Mouse (Mus musculus) thymus, adult 18-20 months (tissue): ENCODE measurements around the gene Dhx58.

Experiments
- DNase-seq, 2 experiments: peaks; one replicate each; pipeline ENCODE4 v3.0.0; 2022; ENCODE audit warnings: mixed read lengths in 2 of 2

Gene Dhx58

DNA sequence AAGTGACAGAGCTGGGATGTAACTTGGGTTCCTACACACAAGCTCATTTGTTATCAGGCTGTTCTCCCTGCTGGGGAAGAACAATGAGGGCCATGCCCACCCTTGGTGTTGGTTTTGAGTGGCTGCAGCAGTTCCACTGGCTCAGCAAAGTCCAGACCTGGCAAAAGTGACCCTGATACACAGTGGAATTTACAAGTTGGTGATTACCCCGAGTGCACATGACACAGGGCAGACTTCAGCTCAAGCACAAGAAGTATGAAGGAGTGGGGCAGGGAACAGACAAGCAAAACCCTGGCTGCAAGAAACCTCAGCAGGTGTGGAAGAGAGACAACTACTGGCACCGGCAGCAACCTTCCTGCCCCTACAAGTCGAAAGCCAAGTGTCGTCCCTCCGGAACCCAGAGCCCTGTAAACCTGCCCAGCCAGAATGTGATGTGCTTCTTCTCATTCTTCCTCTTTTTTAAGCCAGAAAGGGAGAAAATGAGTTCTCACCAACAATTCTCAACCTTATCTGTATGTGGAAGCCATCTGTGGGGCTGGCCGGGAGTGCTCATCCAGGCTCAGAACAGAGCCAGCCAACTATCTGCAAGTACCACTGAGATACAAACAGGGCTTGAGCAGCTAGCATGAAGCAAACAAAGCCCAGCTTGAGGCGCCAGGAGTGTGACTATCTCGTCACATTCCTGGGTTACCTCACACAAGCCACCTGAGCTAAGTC is 17.9 kb upstream of the Dhx58 start:
- DNase-seq: no peak

DNA sequence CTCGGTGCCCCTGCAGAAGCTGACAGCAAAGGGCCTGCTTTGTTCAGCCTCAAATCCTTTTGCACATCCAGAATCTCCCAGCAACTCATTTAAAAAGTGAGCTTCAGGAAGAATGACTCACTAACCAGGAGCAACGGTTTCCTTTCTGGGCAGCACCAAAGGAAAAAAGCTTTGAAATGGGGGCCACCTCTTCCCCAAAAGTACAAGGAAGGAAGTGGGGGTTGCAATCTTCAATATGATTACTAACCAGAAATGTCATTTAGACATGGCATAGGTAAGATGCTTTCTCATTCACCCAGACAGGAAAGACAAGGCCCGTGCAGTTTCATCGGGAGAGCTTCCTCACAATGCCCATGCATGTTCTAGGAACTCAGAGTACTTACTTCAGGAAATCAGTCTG is 17.2 kb upstream of the Dhx58 start:
- DNase-seq: no peak

DNA sequence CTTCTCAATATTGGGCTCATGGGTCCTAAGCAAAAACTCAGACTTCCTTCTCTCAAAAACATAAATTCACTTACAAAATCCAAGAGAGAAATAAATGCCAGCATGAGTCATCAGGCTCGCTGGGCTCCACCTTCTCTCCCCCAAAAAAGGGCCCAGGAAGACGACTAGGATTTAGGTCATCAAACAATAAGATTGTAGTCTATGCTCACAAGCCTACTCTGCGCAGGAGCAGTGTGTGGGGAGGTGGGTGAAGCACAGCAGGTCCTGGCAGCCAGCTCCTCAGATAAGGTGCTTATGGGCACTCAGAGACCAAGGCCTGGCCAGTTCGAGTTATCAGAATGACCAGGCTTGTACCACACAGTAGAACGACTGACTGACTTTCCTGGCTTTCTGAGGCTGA is 16.3 kb upstream of the Dhx58 start:
- no peak for DNase-seq

DNA sequence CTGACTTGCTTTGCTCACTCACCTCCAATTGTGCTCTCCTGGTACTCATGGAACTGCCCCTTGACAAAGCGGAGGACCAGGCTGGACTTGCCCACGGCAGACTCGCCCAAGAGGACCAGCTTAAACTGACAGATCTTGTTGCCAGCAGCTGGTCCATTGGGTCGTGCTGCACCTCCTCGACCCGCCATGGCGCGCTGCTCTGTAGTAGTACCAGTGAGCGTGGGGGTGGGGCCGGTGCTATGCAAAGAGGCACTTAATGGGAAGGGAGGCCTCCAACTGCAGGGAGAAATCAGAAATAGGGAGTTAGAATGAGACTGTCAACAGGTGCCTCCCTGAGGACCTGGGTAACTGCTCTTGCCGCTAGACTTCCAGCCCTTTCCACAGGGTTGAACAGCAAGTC is 15.8 kb upstream of the Dhx58 start:
- DNase-seq: no peak

DNA sequence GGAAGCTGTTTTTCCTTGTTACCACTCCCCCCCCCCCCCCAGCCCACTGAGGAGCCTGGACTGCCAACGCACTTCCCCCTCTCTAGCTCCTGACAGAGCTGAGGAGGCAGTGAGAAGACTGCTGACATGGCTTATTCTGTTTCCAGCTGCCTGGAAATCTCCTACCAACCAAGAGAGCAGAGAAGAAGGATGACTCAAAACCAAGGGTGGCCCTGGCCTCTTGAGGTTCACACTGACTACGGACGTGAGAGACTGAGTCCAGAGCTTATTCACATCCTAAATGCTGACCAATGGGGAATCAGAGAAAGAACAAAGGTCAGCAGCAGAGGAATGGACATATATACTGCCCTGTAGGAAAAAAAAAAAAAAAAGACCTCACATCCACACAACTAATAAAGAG is 15.2 kb upstream of the Dhx58 start:
- DNase-seq: no peak

DNA sequence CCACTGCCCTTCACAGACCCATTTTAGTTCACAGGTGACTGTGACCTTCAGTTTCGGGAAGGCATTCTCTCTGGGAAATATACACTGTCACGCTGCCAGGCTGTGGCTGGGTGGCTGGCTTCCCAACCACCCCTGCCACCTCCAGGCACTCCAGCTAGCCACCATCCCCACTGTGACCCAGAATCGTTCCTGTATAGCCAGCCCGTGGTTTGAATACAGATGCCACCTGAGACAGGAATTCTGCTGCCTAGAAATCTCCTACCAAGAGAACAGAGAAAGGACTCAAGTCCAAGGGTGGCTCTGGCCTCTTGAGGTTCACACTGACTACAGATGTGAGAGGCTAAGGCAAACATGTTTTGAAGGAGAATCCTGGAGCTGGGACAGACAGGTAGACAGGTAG is 14.8 kb upstream of the Dhx58 start:
- DNase-seq: no peak

DNA sequence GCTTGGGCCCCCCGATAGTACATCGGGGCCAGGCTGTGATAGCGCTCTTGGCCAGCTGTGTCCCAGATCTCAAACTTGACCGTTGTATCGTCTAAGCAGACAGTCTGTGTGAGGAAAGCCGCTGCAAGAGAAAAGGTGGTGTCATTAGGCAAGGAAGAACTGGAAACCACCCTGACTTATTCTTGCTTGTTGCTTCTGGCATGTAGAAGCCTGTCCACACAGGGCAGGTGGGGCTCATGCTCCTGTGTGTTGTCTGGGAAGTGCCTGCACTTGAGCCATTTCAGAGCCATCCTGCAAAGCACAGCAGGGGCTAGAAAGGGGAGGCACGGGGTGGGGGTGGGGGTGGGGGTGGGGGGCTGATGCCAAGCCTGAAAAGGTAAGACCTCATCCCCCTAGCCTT is 14.4 kb upstream of the Dhx58 start:
- no peak for DNase-seq

DNA sequence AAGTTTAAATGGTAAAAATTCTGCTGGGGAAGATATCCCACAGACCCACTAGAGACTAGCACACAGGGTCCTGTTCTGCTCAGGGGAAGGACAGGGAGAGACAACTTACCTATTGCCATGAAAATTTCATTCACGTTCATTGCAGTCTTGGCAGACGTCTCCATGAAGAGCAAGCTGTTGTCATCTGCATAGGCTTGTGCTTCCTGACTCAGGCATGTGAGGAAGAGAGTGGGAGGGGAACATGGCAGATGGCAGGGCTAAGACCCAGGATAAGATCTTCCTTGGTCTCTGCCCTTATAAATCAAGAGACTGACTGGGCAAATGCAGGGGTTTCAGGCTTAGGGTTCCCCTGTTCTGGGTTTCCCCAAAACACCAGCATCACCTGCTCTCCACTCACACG is 12.6 kb upstream of the Dhx58 start:
- no peak for DNase-seq

DNA sequence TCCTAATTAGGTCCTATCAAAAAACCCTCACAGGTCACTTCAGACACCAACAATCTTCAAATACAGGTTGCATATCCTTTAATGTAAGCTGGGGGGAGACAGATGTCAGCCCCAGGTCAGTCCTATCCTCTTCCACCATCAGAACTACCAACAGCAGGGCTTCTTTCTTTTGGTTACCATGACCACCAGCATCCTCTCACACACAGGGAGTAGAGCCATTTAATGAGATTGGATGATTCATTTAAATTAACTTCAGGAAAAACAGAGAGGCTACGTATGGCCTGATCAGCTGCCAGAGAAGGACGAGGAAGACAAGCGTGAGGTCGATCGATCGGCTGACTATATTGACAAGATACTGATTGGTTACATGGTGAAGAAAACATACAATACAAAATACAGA is 10.9 kb upstream of the Dhx58 start:
- DNase-seq: no peak

DNA sequence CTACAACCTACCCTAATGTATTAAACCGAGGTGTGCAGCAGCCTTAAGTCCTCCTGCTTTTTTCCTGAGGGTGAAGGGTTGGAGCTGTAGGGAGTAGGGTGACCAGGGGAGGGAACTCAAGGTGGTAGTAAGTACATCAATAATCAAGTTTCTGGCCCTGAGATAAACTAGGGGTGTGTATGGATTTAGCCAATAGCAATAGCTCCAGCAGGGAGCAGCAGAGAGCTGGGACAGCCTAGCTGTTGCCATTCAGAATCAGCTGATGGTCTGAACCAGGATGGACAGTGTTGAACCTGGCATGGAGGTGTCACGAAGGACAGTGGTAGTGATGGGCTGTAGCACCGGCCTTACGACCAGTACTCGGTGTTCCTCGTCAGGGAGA is 10.5 kb upstream of the Dhx58 start:
- DNase-seq: peak; percentile 42 to 62

DNA sequence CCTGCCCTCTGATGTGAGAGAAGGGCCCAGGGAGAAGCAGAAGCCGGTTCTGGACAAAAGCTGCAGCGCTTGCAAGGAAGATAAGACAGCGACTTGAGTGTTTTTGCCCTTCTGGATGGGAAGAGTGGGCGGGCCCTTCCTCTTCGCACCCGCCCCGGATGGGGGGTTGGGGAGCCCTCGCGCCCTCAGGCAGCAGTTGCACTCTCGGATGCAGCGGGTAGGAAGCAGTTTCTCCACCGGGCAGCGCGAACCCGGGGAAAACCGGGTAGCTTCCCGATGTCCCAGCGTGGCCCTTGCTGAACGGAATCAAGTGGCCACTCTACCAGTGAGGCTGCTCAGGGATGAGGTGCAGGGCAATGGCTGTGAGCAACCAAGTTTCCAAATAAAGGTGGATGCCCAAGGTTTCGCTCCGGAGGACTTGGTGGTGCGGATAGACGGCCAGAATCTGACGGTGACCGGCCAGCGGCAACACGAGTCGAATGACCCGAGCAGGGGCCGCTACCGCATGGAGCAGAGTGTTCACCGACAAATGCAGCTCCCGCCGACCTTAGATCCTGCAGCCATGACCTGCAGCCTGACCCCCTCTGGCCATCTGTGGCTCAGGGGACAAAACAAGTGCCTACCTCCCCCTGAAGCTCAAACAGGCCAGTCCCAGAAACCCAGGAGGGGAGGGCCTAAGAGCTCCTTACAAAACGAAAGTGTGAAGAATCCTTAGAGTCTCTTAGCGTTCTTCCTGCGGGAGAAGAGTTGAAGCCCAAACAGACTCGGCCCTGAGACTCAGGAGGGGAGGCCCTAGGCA is 9.9 kb upstream of the Dhx58 start, which contains the start of gene Hspb9:
Gene Hspb9 (plus strand): TSS at position 116 of the 799 bp plus-strand sequence.
- peak; percentile 78 to 84 for DNase-seq

DNA sequence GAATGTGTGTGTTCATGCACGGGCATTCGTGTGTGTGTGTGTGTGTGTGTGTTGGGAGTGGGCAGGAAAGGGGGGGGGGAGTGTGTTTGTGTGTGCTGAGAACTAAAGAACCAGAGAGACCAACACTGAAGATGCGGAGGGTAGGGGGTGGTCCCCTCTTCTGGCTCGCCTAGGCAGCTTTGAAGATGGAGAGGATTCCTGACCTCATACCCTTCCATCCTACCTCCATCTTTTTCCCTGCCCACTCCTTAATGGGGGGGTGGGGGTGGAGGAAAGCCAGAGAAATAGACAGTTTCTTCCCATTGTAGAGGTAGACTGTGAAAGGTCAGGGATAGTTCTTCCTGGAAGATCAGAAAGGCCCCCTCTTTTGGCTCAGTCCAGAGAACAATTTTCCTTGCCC is 9.1 kb upstream of the Dhx58 start:
- no peak for DNase-seq

DNA sequence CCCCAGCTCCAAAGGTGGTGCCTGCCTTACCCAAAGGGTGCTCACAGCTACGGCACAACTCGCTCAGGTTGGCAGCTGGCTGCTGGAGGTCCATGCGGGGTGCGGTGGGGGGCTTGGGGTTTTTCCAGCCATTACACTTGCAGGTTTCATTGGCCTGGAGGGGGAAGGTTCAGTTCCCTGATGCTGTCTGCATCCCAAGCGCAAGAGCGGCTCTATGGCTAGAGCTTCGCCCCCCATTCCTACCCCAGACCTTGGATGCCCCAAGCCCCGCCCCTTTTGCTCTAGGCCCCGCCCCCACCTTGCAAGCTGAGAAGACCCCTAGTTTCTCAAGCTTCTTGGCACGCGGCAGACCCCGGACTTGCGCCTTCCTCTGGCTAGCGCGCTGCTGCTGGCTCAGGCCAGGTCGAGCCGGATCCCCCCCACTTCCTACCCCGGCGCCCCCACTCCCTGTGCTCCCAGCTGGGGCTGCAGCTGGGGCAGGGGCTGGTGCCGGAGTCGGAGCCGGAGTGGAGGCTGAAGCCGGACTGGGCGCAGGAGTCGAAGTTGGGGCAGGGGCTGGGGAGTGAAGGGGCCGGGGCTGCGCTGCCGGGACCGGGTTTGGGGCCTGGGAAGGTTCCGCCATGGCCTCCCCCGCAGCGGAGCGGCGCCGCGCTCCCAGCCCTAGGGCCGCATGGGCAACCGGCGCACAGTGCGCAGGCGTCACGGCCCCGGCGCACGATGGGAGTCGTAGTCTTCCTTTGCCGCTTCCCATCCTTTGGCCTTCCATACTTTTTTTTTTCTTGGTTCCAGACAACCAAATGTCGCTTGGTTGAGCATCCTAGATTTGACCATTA is 7.9 kb upstream of the Dhx58 start, which contains the start of gene Kat2a:
Gene Kat2a (minus strand): TSS at position 683 of the 833 bp plus-strand sequence.
- peak; percentile 62 to 64 for DNase-seq

DNA sequence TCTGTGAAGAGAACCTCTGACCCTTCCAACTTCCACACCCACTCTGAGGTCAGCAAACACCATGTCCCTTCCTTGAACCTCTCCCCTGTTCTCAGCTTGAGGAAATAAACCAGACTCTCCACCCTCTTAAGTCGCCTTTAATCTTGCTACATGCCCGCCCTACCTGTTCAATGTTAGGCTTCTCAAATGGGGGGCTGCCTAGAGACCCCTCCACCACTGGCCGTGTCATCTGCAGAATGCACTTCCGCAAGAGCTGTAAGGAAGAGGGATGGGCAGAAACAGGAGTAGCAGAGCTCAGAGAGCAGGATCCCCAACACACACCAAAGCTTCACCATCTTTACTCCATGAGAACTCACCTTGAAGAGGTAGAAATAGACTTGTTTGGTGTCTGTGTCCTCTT is 6.9 kb upstream of the Dhx58 start:
- DNase-seq: no peak

DNA sequence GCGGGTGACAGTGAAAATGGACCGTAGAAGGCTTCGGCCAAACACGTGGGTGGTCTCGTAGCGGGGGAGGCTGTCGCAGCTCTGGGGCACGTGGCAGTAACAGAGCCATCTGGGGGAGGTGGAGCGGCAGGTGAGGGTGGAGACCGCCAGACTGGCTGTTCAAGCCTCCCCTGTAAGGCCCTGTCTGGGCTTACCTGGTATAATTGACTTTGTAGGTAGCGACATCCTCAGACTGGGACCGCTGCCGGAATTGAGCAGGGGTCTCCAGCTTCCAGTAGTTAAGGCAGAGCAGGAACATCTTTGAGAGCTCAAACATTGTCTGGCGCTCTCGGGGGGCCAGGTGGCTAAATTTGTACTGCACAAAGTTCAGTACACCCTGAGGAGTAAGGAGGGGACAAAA is 6.5 kb upstream of the Dhx58 start:
- no peak for DNase-seq

DNA sequence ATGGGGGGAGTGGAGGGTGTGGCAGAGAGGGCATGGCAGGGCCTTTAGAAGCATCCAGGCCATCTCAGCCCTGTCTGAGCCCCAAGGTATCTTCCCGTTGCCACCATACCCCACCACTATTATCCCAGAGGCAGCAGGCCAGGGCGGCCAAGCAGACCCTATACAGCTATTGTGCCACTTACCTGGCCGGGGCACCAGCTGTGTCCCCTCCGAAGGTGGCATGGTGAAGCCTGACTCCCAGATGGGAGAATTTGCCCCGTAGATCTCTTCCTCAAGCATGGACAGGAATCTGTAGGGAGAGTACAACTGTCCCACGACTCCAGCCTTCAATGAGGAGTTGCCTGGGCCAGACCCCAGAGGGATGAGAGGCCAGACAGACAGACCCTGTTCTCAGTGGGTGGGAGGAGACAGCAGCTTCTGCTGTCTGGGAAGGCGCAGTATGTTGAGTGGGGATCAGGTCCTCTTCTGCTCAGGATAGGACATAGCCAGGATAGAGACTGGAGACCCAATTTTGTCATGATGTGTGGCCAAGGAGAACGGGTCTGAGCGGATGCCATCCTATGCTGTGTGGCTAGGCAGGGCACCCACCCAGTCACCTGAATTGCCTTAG is 5.2 kb upstream of the Dhx58 start:
- no peak for DNase-seq

DNA sequence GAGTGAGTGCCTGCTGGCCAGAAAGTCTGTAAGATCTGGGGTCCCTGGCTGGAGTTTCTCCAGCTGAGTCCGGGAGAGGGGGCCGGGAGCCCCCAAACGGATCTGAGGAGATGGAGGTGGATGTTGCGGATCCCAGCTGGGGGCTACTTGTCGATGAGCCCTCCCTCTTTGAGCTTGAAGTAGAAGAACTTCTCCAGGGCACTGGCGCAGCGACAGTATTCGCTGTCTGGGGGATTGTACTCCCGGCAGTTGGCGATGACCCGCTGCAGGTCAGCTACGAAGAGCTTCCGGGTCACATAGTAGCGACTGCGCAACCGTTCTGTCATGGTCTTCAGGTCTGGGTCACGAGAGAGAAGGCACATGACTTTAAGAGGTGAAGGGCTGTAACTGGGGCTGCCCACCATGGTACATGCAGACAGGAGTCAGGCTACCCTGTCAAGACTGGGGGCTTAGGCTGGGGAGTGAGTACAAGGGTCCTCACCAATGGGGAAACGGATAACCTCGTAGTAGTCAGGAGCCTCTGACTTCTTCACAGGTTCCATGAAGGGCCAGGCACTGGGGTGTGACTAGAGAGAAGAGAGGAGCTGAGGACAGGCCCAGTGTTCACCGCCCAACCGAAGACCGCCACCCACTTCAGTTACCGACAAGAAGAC is 1.1 kb upstream of the Dhx58 start:
- no peak for DNase-seq

DNA sequence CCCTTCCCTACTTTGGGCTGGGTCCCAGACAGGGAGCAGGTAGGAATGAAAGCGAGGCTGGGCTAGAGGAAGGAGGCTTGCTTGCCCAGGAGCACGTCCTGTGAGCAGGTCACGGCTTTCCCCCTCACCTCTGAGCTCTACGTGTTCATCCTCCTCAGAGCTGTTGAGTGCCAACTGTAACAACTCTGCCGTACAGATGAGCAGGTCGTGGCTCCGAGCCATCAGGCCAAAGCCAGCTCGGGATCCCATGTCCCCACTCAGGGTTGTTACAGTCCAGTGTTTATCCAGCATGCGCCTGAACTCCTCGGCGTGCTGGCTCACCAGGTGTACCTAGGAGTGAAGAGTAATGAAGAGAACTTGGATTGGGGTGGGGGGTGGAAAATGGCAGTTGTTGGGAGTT is 705 bp downstream of the Dhx58 start:
- no peak for DNase-seq

DNA sequence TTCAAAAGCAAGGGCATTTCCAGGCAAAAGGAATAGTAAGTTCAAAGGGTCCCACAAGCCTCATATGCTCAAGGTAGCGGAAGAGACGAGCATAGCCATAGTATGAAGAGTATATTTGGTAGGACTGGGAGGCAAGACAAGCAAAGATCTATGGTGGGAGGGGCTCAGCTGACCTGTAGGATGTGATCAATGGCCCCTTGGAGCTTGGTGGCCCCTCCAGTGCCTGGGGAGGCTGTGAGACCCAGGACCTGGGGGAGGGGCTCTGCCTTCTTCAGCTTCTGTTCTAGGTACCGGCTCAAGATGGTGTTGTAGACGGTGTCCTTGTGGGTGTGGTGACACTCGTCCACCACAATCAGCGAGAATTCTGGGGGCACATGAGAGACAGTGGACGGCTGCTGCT is 1.2 kb downstream of the Dhx58 start:
- DNase-seq: peak in 1 of 2 experiments; percentile 24

DNA sequence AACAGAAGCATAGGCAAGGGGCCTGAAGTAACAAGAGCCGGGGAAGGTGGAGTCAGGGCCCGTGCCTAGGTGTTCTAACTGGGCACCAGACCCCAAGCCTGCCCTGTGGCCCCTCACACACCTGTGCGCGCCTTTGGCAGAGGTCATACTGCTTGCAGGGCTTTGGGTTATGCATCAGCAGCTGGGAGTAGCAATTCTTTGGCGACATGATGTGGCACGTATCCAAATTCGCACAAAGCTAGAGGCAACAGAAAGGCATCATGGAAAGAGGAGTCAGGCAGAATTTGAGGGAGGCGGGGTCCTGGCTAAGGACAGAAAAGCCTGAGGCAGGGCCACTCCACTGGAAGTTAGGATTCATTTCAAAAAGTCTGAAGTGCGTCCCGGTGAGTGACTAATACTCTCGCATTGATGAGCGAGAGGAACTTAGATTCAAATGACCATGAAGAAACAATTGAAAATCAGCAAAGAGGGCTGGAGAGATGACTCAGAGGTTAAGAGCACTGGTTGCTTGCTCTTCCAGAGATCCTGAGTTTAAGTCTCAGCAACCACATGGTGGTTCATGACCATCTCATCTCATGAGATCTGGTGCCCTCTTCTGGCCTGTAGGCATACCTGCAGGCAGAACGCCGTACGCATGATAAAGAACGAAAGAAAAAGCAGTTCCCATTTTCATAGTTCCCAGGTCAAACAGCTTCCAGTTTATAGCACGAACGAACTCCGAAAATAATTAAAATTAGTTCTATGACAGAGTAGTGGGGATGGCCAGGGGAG is 1.8 kb downstream of the Dhx58 start:
- DNase-seq: peak in 1 of 2 experiments; percentile 32

DNA sequence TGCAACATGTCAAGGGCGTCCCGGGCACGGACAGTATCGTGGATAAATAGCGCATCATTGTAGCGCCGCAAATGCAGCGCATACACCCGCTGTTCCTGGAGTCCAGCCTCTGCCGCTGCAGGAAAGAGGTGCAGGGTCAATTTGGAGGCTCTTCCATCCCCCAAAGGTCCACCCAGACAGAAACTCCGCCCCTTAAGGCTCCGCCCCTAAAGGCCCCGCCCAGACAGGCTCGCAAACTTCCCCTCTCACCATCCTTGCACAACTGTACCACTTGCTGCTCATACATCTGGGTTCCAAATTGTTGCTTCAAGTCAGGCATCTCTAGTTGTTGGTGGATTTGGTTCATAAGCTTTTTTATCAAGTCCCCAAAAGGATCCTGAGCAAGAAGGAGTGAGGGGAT is 2.8 kb downstream of the Dhx58 start:
- no peak for DNase-seq

DNA sequence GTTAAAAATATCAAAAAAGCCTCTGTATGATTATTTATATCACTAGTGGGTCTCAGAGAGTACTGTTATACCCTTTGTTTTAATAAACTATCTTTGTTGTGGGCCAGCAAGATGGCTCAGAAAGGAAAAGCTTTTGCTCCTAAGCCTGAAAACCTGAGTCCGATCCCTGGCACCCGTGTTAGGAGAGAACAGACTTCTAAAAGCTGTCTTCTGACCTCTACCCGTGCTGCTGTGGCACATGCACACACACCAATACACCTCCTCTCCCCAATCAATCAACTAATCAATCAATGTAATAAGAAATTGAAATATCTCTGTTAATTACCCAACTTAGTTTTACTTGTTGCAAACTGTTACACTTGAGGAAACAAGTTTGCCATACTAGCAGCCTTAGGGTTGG is 3.4 kb downstream of the Dhx58 start:
- DNase-seq: no peak
